Mouse (Mus musculus) lung, adult 2 months (tissue): Measurements from ENCODE around the gene Adh1.

Source experiments
- CTCF ChIP-seq: fragments of 200-500 bp; IDR thresholded peaks from 2 replicates; pipeline ENCODE4 v1.5.1; 2011; ENCODE audit warnings: mild to moderate bottlenecking, low read length, control low read depth; ENCODE audit not compliant: insufficient read depth
- POLR2A ChIP-seq: fragments of 200-500 bp; IDR thresholded peaks from 2 replicates; pipeline ENCODE4 v1.6.1; 2011; ENCODE audit warnings: low read depth, mild to moderate bottlenecking, control low read depth, low read length, borderline replicate concordance; ENCODE audit errors: extremely low read depth

DNA sequence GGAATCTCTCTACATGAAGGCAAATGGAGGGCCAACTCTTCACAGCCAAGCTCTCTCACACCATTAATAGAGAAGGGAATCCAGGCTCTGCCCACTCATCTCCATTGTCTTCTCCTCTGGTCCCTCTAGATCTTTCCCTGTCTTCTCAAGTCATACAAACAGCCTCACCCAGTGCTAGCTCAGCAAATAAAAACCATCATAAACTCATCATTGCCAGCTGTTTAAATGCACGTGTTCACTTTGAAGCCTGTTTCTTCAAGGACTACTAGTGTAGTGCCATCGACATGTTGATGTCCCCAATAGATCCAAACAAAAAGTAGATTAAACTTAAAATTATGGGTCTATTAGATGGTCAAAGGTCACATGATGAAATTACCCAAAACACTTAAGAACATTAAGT is 10.5 kb downstream of the Adh1 start:
- TF ChIP-seq POLR2A (no peak), CTCF (no peak)
